Mouse (Mus musculus) myocyte (in vitro differentiated cells): ENCODE data around the gene Mroh2a. TPM values are rescaled to one million over a fixed set of nuclear protein-coding genes. Genes with fewer than 3 reads are reported as not detected.

ENCODE experiments used
- H3K27me3 ChIP-seq: one replicate; pipeline ENCODE4 v1.6.1; 2011; ENCODE audit not compliant: control insufficient read depth, insufficient read depth, insufficient read length
- H3K36me3 ChIP-seq: one replicate; pipeline ENCODE4 v1.6.1; 2011; ENCODE audit not compliant: control insufficient read depth, insufficient read depth
- H3K4me2 ChIP-seq: one replicate; pipeline ENCODE4 v1.6.1; 2011; ENCODE audit warnings: low read depth, control low read depth
- H3K4me3 ChIP-seq: one replicate; pipeline ENCODE4 v1.5.1; 2011; ENCODE audit warnings: mild to moderate bottlenecking, control low read depth, moderate library complexity
- H3K79me2 ChIP-seq: one replicate; pipeline ENCODE4 v1.6.1; 2011; ENCODE audit not compliant: control insufficient read depth, insufficient read depth
- H3ac ChIP-seq: one replicate; pipeline ENCODE4 v1.6.1; 2011; ENCODE audit not compliant: control insufficient read depth, insufficient read length
- CEBPB ChIP-seq: IDR thresholded peaks from 2 replicates; pipeline ENCODE4 v1.6.1; 2011; ENCODE audit warnings: mild to moderate bottlenecking, moderate library complexity; ENCODE audit not compliant: poor library complexity, insufficient read depth, severe bottlenecking
- E2F4 ChIP-seq: IDR thresholded peaks from one replicate; pipeline ENCODE4 v1.6.1; 2011; ENCODE audit warnings: mild to moderate bottlenecking, control low read depth, moderate library complexity; ENCODE audit not compliant: insufficient read depth
- MAX ChIP-seq: IDR thresholded peaks from one replicate; pipeline ENCODE4 v1.6.1; 2011; ENCODE audit warnings: low read depth, mild to moderate bottlenecking, control low read depth
- MYOD1 ChIP-seq, 3 experiments: IDR thresholded peaks; one replicate each; pipeline ENCODE4 v1.6.1; 2011; ENCODE audit warnings: control low read depth in 2 of 3, low read depth in 2 of 3, mild to moderate bottlenecking in 2 of 3, moderate library complexity in 1 of 3; ENCODE audit not compliant: insufficient read length in 2 of 3, control insufficient read depth in 1 of 3
- MYOG ChIP-seq, 3 experiments: IDR thresholded peaks; one replicate each; pipeline ENCODE4 v1.6.1; 2011; ENCODE audit warnings: control low read depth in 2 of 3, low read depth in 2 of 3, mild to moderate bottlenecking in 2 of 3; ENCODE audit not compliant: insufficient read length in 2 of 3, control insufficient read depth in 1 of 3, insufficient read depth in 1 of 3
- POLR2A ChIP-seq: IDR thresholded peaks from one replicate; pipeline ENCODE4 v1.6.1; 2011; ENCODE audit warnings: low read depth, mild to moderate bottlenecking, control low read depth, moderate library complexity; ENCODE audit not compliant: insufficient read length
- POLR2AphosphoS2 ChIP-seq: IDR thresholded peaks from one replicate; pipeline ENCODE4 v1.6.1; 2011; ENCODE audit warnings: low read depth, control low read depth; ENCODE audit not compliant: insufficient read length
- REST ChIP-seq: IDR thresholded peaks from one replicate; pipeline ENCODE4 v1.6.1; 2011; ENCODE audit warnings: mild to moderate bottlenecking, control low read depth, moderate library complexity; ENCODE audit not compliant: insufficient read depth, insufficient read length
- SRF ChIP-seq: IDR thresholded peaks from one replicate; pipeline ENCODE4 v1.6.1; 2011; ENCODE audit warnings: low read depth; ENCODE audit not compliant: control insufficient read depth, insufficient read length
- TCF12 ChIP-seq: IDR thresholded peaks from one replicate; pipeline ENCODE4 v1.6.1; 2011; ENCODE audit warnings: mild to moderate bottlenecking, control low read depth; ENCODE audit not compliant: poor library complexity, insufficient read depth, severe bottlenecking
- TCF3 ChIP-seq: IDR thresholded peaks from one replicate; pipeline ENCODE4 v1.6.1; 2011; ENCODE audit warnings: low read depth, control low read depth; ENCODE audit not compliant: insufficient read length
- USF1 ChIP-seq: IDR thresholded peaks from one replicate; pipeline ENCODE4 v1.6.1; 2011; ENCODE audit warnings: low read depth, mild to moderate bottlenecking, control low read depth, moderate library complexity
- polyA plus RNA-seq: library from polyadenylated mRNA; unstranded; fragments of >200 nt; fragmentation: generic; extraction: Trizol; gene quantifications from one replicate; pipeline ENCODE4 v1.2.1, GENCODE M21; 2012; ENCODE audit warnings: missing spikeins

The Mroh2a gene
- polyA plus RNA-seq, 1 experiment, result 1.4 TPM

GRCm38 (mm10) chr1:88255466-88255857 is 28.7 kb downstream of the Mroh2a start:
- no peak overlapping the region for H3ac ChIP-seq
- no peaks in the 10 kb centered on the region for H3K36me3 ChIP-seq
- TF ChIP-seq MYOD1 (IDR thresholded peaks at IDR 0.05; ENCODE audit: control insufficient read depth in 1 of 3, insufficient read length in 2 of 3, low read depth in 2 of 3) (no peak), E2F4 (no peak), REST (no peak), POLR2A (no peak), TCF3 (no peak), USF1 (no peak), MYOG (IDR thresholded peaks at IDR 0.05; ENCODE audit: control insufficient read depth in 1 of 3, insufficient read depth in 1 of 3, insufficient read length in 2 of 3, low read depth in 2 of 3) (no peak), SRF (no peak), TCF12 (no peak), MAX (no peak), CEBPB (no peak), POLR2AphosphoS2 (no peak)
- H3K4me2 ChIP-seq, result no peak overlapping the region
- no peaks in the 10 kb centered on the region for H3K79me2 ChIP-seq
- no peak overlapping the region for H3K4me3 ChIP-seq
- H3K27me3 ChIP-seq, result peaks cover 4% of the 10 kb centered on the region

- TF ChIP-seq MYOG (IDR thresholded peaks at IDR 0.05; ENCODE audit: control insufficient read depth in 1 of 3, insufficient read depth in 1 of 3, insufficient read length in 2 of 3, low read depth in 2 of 3), result no peak
- TF ChIP-seq MAX, result no peak
- no peak for TF ChIP-seq USF1
- Histone ChIP-seq H3K4me3 (no peak overlapping the region), H3K27me3 (peaks cover 2% of the 10 kb centered on the region), H3K79me2 (no peaks in the 10 kb centered on the region), H3K4me2 (no peak overlapping the region), H3K36me3 (no peaks in the 10 kb centered on the region), H3ac (no peak overlapping the region)
Observed at GRCm38 (mm10) chr1:88255989-88256754, 29.4 kb downstream of the Mroh2a start.

GRCm38 (mm10) chr1:88256886-88257663 is 30.3 kb downstream of the Mroh2a start:
- TF ChIP-seq MYOG (IDR thresholded peaks at IDR 0.05; ENCODE audit: control insufficient read depth in 1 of 3, insufficient read depth in 1 of 3, insufficient read length in 2 of 3, low read depth in 2 of 3), result no peak
- no peak for TF ChIP-seq MAX
- no peak for TF ChIP-seq SRF
- no peak for TF ChIP-seq REST
- no peak for TF ChIP-seq POLR2A
- no peak for TF ChIP-seq TCF3
- TF ChIP-seq TCF12, result no peak
- no peak for TF ChIP-seq POLR2AphosphoS2
- no peak for TF ChIP-seq USF1
- no peak for TF ChIP-seq E2F4
- no peaks in the 10 kb centered on the region for H3K79me2 ChIP-seq
- H3K27me3 ChIP-seq, result no peaks in the 10 kb centered on the region
- H3K36me3 ChIP-seq, result no peaks in the 10 kb centered on the region
- H3ac ChIP-seq, result no peak overlapping the region
- no peak overlapping the region for H3K4me3 ChIP-seq
- no peak overlapping the region for H3K4me2 ChIP-seq

- no peaks in the 10 kb centered on the region for H3K27me3 ChIP-seq
- peaks cover under 1% of the 10 kb centered on the region for H3K36me3 ChIP-seq
- H3ac ChIP-seq, result no peak overlapping the region
- no peaks in the 10 kb centered on the region for H3K79me2 ChIP-seq
- H3K4me2 ChIP-seq, result no peak overlapping the region
- TF ChIP-seq MAX, result no peak
- TF ChIP-seq POLR2AphosphoS2, result no peak
- TF ChIP-seq MYOD1 (IDR thresholded peaks at IDR 0.05; ENCODE audit: control insufficient read depth in 1 of 3, insufficient read length in 2 of 3, low read depth in 2 of 3), result no peak
- no peak for TF ChIP-seq CEBPB
- TF ChIP-seq SRF, result no peak
- TF ChIP-seq TCF3, result no peak
- no peak for TF ChIP-seq E2F4
- no peak for TF ChIP-seq MYOG (IDR thresholded peaks at IDR 0.05; ENCODE audit: control insufficient read depth in 1 of 3, insufficient read depth in 1 of 3, insufficient read length in 2 of 3, low read depth in 2 of 3)
- TF ChIP-seq TCF12, result no peak
- no peak for TF ChIP-seq USF1
- TF ChIP-seq REST, result no peak
- TF ChIP-seq POLR2A, result no peak
- H3K4me3 ChIP-seq, result no peak overlapping the region
Observed at GRCm38 (mm10) chr1:88257681-88258080, 30.9 kb downstream of the Mroh2a start.

GRCm38 (mm10) chr1:88258361-88258760 is 31.6 kb downstream of the Mroh2a start:
- Histone ChIP-seq H3K4me2 (no peak overlapping the region), H3K27me3 (no peaks in the 10 kb centered on the region), H3K36me3 (peaks cover 8% of the 10 kb centered on the region), H3K79me2 (no peaks in the 10 kb centered on the region), H3ac (no peak overlapping the region), H3K4me3 (no peak overlapping the region)
- no peak for TF ChIP-seq USF1
- TF ChIP-seq REST, result no peak
